Mouse (Mus musculus) olfactory bulb, adult 2 months (tissue): ENCODE measurements around the gene Fam222a. TPM values are rescaled to one million over a fixed set of nuclear protein-coding genes. Genes with fewer than 3 reads are reported as not detected.

Source experiments
- H3K27ac ChIP-seq: fragments of 200-500 bp; 2 replicates; pipeline ENCODE4 v1.5.1; 2012; ENCODE audit warnings: low read depth, low read length; ENCODE audit not compliant: insufficient read depth
- H3K4me1 ChIP-seq: fragments of 200-500 bp; 2 replicates; pipeline ENCODE4 v1.6.1; 2012; ENCODE audit warnings: low read length; ENCODE audit not compliant: control insufficient read depth, insufficient read depth
- H3K4me3 ChIP-seq: fragments of 200-500 bp; 2 replicates; pipeline ENCODE4 v1.5.1; 2012; ENCODE audit warnings: mild to moderate bottlenecking, low read depth, low read length, moderate library complexity; ENCODE audit not compliant: insufficient read depth
- CTCF ChIP-seq: fragments of 200-500 bp; IDR thresholded peaks from 2 replicates; pipeline ENCODE4 v1.5.1; 2012; ENCODE audit warnings: low read depth, mild to moderate bottlenecking, low read length, moderate library complexity; ENCODE audit not compliant: insufficient read depth
- POLR2A ChIP-seq: fragments of 200-500 bp; IDR thresholded peaks from 2 replicates; pipeline ENCODE4 v1.6.1; 2012; ENCODE audit warnings: mild to moderate bottlenecking, low read depth, low read length, moderate library complexity; ENCODE audit not compliant: insufficient read depth
- WGBS: fragments of 180-500 bp; shearing (Covaris S2); methylation state at CpG from one replicate; pipeline ENCODE4 v1.1.7; 2018; 5-methylcytosine and 5-hydroxymethylcytosine counted together
- polyA plus RNA-seq: library from polyadenylated mRNA; stranded (reverse); fragments of >200 nt; gene quantifications from 2 replicates; pipeline ENCODE4 v1.2.4, GENCODE M21; 2012; ENCODE audit warnings: low replicate concordance; ENCODE audit not compliant: missing spikeins, insufficient read depth, insufficient read length

The Fam222a gene
- polyA plus RNA-seq, 1 experiment: not detected

GRCm38 (mm10) chr5:114651449-114651848, 83.6 kb downstream of the Fam222a start:
- Histone ChIP-seq H3K27ac (no peak overlapping the region), H3K4me1 (peaks cover 14% of the 10 kb centered on the region), H3K4me3 (no peak overlapping the region)
- TF ChIP-seq POLR2A (no peak), CTCF (no peak)
- 76% methylated on average over 3 of the region's 3 CpGs for WGBS

DNA sequence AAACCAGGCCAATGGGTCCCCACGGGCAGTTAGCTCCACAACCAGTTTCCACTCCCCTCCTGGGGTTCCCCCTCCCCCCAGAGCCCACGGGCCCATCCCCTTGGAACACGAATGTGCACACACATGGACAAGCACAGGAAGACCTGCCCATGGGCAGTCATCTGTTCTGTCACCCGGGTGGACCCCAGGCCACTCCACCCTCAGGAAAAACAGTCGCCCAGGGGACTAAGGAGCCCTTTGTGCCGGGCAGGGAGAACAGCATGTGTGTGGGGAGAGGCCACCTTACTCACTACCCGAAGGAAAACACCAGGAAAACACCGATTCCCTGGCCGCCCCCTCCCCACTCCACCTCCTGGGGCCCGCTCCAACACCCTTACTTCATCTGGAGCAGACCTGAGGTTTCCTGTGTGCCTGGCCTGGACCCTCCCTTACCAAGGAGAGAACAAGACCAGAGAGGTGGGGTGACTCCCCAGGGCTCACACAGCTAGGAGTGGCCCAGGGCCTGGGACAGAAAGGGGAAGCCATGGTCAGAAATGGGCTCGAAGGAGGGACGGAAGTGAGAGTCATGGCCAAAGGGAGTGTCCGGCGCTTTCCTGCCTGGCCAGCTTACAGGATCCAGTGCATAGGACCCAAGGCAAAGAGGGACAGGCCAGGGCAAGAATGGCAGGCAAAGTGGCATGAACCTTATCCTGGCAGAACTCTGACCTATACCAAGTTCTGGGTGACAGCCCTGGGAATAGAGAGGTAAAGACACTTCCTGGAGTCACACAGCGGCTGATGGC, 86.0 kb downstream of the Fam222a start:
- no peak for TF ChIP-seq POLR2A
- no peak for TF ChIP-seq CTCF
- no peak overlapping the region for H3K4me3 ChIP-seq
- 77% methylated on average over 15 of the region's 15 CpGs for WGBS
- H3K27ac ChIP-seq: no peak overlapping the region
- peaks cover 14% of the 10 kb centered on the region for H3K4me1 ChIP-seq

DNA sequence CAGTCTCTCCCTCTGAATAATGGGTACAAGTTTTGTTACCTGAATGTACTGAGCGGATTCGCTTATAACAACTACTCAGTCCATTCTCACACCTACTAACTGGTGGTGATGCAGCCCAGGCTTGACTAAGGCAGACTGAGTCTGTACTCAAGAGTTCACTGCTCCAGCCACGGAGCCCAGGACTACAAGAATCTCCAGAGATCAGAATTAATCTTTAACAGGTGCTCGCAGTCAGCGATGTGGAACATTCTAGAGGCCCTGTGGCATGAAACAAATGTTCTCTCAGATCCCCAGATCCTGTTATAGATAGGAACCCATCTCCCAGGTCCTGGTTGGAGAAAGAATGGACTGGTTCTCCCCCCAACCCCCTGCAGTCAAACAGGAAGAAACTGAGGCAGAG, 87.9 kb downstream of the Fam222a start:
- WGBS: 97% methylated on average over 5 of the region's 5 CpGs
- TF ChIP-seq POLR2A: no peak
- TF ChIP-seq CTCF: no peak

DNA sequence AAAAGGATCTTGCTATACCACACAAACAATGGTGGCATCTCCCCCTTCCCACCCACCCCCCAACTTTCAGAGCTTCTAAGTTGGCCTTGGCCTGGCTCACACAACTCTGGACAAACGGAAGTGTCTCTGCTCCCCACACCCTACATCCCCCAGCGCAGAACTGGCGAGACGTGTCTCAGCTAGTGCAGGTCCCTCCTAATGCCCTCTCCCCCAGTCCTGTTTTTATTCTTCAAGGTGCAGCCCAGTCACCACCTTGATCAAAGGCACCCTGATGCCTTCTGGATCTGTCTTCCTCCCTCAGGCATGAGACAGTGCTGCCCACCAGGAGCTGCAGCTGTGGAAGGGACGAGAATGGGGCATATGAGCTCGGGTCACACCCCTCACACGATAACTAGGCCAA, 88.5 kb downstream of the Fam222a start:
- H3K4me1 ChIP-seq: peaks cover 13% of the 10 kb centered on the region
- 93% methylated on average over 7 of the region's 7 CpGs for WGBS
- no peak overlapping the region for H3K4me3 ChIP-seq
- no peak for TF ChIP-seq POLR2A
- no peak for TF ChIP-seq CTCF
- no peak overlapping the region for H3K27ac ChIP-seq

More for the DNA sequence above, 87.9 kb downstream of the Fam222a start:
- no peak overlapping the region for H3K27ac ChIP-seq
- H3K4me1 ChIP-seq: peaks cover 13% of the 10 kb centered on the region
- H3K4me3 ChIP-seq: no peak overlapping the region

GRCm38 (mm10) chr5:114657426-114657825, 89.6 kb downstream of the Fam222a start:
- 28% methylated on average over 10 of the region's 10 CpGs for whole genome bisulfite sequencing

GRCm38 (mm10) chr5:114658255-114658654, 90.4 kb downstream of the Fam222a start, which contains the start of gene Trpv4:
TSS of gene Trpv4 (minus strand) at chr5:114658421.
- 2% methylated on average over 47 of the region's 47 CpGs for WGBS
- Histone ChIP-seq H3K4me1 (peaks cover 13% of the 10 kb centered on the region), H3K4me3 (peak within 1 kb of the TSS; percentile 35), H3K27ac (no peak within 1 kb of the TSS)
- TF ChIP-seq CTCF (no peak), POLR2A (no peak)

More at GRCm38 (mm10) chr5:114657426-114657825, 89.6 kb downstream of the Fam222a start:
- Histone ChIP-seq H3K4me1 (peaks cover 13% of the 10 kb centered on the region), H3K27ac (no peak overlapping the region), H3K4me3 (no peak overlapping the region)
- TF ChIP-seq POLR2A (no peak), CTCF (no peak)

DNA sequence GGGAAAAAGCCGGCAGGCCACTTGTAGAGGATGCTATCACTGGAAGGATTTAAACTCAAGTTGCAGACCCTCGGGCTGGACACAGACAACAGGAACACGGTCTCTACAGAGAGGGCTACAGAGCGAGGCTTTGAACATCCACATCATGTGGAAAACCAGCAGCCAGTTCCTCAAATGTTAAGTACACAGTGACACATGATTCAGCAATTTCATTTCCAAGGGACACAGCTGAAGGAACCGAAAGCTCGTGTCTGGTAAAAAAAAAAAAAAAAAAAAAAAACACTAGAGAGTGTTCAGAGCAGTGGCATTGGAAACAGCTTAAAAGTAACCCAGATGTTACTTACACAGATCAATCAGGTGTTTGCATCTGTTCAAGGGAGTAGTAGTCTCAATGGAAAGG, 93.2 kb downstream of the Fam222a start:
- 70% methylated on average over 6 of the region's 6 CpGs for WGBS
- Histone ChIP-seq H3K27ac (no peak overlapping the region), H3K4me3 (no peak overlapping the region), H3K4me1 (peaks cover 13% of the 10 kb centered on the region)
- TF ChIP-seq POLR2A: no peak
- no peak for TF ChIP-seq CTCF

Other genes starting within 250 kb of the Fam222a start
- gene Kctd10, start 187.5 kb upstream of the Fam222a start, polyA plus RNA-seq: not detected in 2 replicates
- 59.2 and 294 TPM in 2 replicates for gene Ube3b, start 187.4 kb upstream of the Fam222a start, polyA plus RNA-seq
- not detected in 2 replicates for gene Mmab, start 124.0 kb upstream of the Fam222a start, polyA plus RNA-seq
- not detected in 2 replicates for gene Mvk, start 123.7 kb upstream of the Fam222a start, polyA plus RNA-seq
- gene Trpv4, start 90.4 kb downstream of the Fam222a start, polyA plus RNA-seq: not detected in 2 replicates
- not detected in 2 replicates for gene Gltp, start 123.0 kb downstream of the Fam222a start, polyA plus RNA-seq
- gene Tchp, start 139.7 kb downstream of the Fam222a start, polyA plus RNA-seq: not detected in 2 replicates
- gene Ankrd13a, start 206.7 kb downstream of the Fam222a start, polyA plus RNA-seq: not detected in 2 replicates
- not detected in 2 replicates for gene Git2, start 207.5 kb downstream of the Fam222a start, polyA plus RNA-seq